Mouse (Mus musculus) frontal cortex, postnatal 36 days (tissue): ENCODE measurements at regions not wholly inside any gene's neighbourhood (a gene's known extent, or its start where the extent isn't known, plus 50 kb on each side); places are given as distances from the start of the nearest gene placed in this dataset.

ENCODE experiments used
- DNase-seq, 2 experiments: peaks; one replicate each; pipeline ENCODE4 v3.0.0; 2022; ENCODE audit warnings: low spot score in 2 of 2

GRCm38 (mm10) chr12:106186501-106186900 is 176.5 kb downstream of the Vrk1 start:
- DNase-seq, result no peak

GRCm38 (mm10) chr12:106191771-106192170 is 181.7 kb downstream of the Vrk1 start:
- no peak for DNase-seq

GRCm38 (mm10) chr12:106199302-106199701 is 189.3 kb downstream of the Vrk1 start:
- no peak for DNase-seq

GRCm38 (mm10) chr12:106203526-106203925 is 193.5 kb downstream of the Vrk1 start:
- peak in 1 of 2 experiments; percentile 39 for DNase-seq

GRCm38 (mm10) chr12:106210959-106211358 is 200.9 kb downstream of the Vrk1 start:
- DNase-seq, result no peak

- no peak for DNase-seq
Observed at GRCm38 (mm10) chr12:106211488-106211887, 201.5 kb downstream of the Vrk1 start.

GRCm38 (mm10) chr12:106212397-106212796 is 202.4 kb downstream of the Vrk1 start:
- no peak for DNase-seq

- no peak for DNase-seq
Observed at GRCm38 (mm10) chr12:106220071-106220470, 210.0 kb downstream of the Vrk1 start.

GRCm38 (mm10) chr12:106226276-106226675 is 216.2 kb downstream of the Vrk1 start:
- DNase-seq, result no peak

GRCm38 (mm10) chr12:106226776-106227562 is 216.9 kb downstream of the Vrk1 start:
- no peak for DNase-seq

GRCm38 (mm10) chr12:106227563-106227840 is 217.5 kb downstream of the Vrk1 start:
- no peak for DNase-seq

- no peak for DNase-seq
Observed at GRCm38 (mm10) chr12:106245178-106245840, 235.3 kb downstream of the Vrk1 start.

- no peak for DNase-seq
Observed at GRCm38 (mm10) chr12:106273591-106273990, 263.6 kb downstream of the Vrk1 start.

GRCm38 (mm10) chr12:106277886-106278285 is 267.9 kb downstream of the Vrk1 start:
- DNase-seq, result peak in 1 of 2 experiments; percentile 44

GRCm38 (mm10) chr12:106282491-106283106 is 272.6 kb downstream of the Vrk1 start:
- DNase-seq, result no peak

GRCm38 (mm10) chr12:106284814-106285213 is 274.8 kb downstream of the Vrk1 start:
- DNase-seq, result peak; percentile 28 to 39

GRCm38 (mm10) chr12:106288791-106289515 is 278.9 kb downstream of the Vrk1 start:
- no peak for DNase-seq

GRCm38 (mm10) chr12:106291476-106292046 is 281.5 kb downstream of the Vrk1 start:
- DNase-seq, result no peak

GRCm38 (mm10) chr12:106293117-106293516 is 283.1 kb downstream of the Vrk1 start:
- no peak for DNase-seq

GRCm38 (mm10) chr12:106295596-106295995 is 285.6 kb downstream of the Vrk1 start:
- no peak for DNase-seq

- no peak for DNase-seq
Observed at GRCm38 (mm10) chr12:106302617-106303016, 292.6 kb downstream of the Vrk1 start.
